Mouse (Mus musculus) limb, embryonic 13.5 days (tissue): ENCODE measurements at regions not wholly inside any gene's neighbourhood (a gene's known extent, or its start where the extent isn't known, plus 50 kb on each side); places are given as distances from the start of the nearest gene placed in this dataset.
"Not testable (repeated sequence)": the region's sequence is repeated elsewhere in the genome, so short reads cannot be mapped to it uniquely, and the experiment has no call there.

Source experiments
- ATAC-seq: fragments of 200-750 bp; cut with Nextera tagmentation; 2 replicates; pipeline ENCODE4 v1.8.0; 2017; ENCODE audit warnings: low read depth, moderate number of reproducible peaks, moderate TSS enrichment; ENCODE audit not compliant: low FRiP score
- H3K27ac ChIP-seq: fragments of 300-500 bp; sonication (generic); 2 replicates; pipeline ENCODE4 v1.5.1; 2015; ENCODE audit warnings: inconsistent platforms, mild to moderate bottlenecking, moderate library complexity
- H3K27me3 ChIP-seq: fragments of 300-500 bp; sonication (generic); 2 replicates; pipeline ENCODE4 v1.6.1; 2015; ENCODE audit warnings: mild to moderate bottlenecking, inconsistent platforms
- H3K36me3 ChIP-seq: fragments of 300-500 bp; sonication (generic); 2 replicates; pipeline ENCODE4 v1.6.1; 2015; ENCODE audit warnings: inconsistent platforms, mild to moderate bottlenecking, moderate library complexity
- H3K4me1 ChIP-seq: fragments of 300-500 bp; sonication (generic); 2 replicates; pipeline ENCODE4 v1.6.1; 2015; ENCODE audit warnings: inconsistent platforms
- H3K4me2 ChIP-seq: fragments of 300-500 bp; sonication (generic); replicated peaks from 2 replicates; pipeline ENCODE4 v1.6.1; 2015; ENCODE audit warnings: inconsistent platforms, mild to moderate bottlenecking, moderate library complexity
- H3K4me3 ChIP-seq: fragments of 300-500 bp; sonication (generic); 2 replicates; pipeline ENCODE4 v1.5.1; 2015; ENCODE audit warnings: moderate library complexity, mild to moderate bottlenecking, inconsistent platforms
- H3K9ac ChIP-seq: fragments of 300-500 bp; sonication (generic); 2 replicates; pipeline ENCODE4 v1.6.1; 2015; ENCODE audit warnings: mild to moderate bottlenecking, inconsistent platforms
- H3K9me3 ChIP-seq: fragments of 300-500 bp; sonication (generic); 2 replicates; pipeline ENCODE4 v1.6.1; 2016; ENCODE audit warnings: inconsistent platforms
- WGBS: fragments of 180-500 bp; shearing (Covaris S2); methylation state at CpG from one replicate; pipeline ENCODE4 v1.1.7; 2015; 5-methylcytosine and 5-hydroxymethylcytosine counted together

DNA sequence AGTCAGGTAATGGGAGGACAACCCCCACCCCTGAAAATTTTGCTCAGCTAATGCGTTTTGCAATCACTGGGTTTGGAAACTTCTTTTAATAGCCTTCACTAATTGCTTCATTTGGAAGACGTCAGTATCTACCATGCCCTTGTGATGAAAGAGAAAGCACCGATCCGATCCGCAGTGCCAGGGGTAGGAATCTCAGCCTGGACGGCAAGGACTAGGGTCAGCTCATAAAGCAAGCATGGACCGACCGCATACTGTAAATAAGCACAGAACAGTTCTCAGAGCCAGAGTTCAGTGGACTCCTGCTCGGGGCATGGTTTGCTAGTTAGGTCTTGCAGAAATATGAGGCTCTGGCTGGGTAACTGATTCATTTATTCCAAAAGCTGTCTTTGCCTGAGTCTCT, 213.0 kb upstream of the Sesn3 start:
- no peaks in the 10 kb centered on the region for H3K27me3 ChIP-seq
- H3K36me3 ChIP-seq, result 0 out of 2 replicates have a peak, but pooled peaks cover 2% of the 10 kb centered on the region
- peaks cover 35% of the 10 kb centered on the region for H3K4me1 ChIP-seq
- peaks cover 15% of the 10 kb centered on the region for H3K9me3 ChIP-seq
- no peak for ATAC-seq
- H3K9ac ChIP-seq, result no peak overlapping the region
- H3K4me3 ChIP-seq, result no peak overlapping the region
- H3K27ac ChIP-seq, result no peak overlapping the region
- no peak overlapping the region for H3K4me2 ChIP-seq
- 62% methylated on average over 9 of the region's 9 CpGs for WGBS

DNA sequence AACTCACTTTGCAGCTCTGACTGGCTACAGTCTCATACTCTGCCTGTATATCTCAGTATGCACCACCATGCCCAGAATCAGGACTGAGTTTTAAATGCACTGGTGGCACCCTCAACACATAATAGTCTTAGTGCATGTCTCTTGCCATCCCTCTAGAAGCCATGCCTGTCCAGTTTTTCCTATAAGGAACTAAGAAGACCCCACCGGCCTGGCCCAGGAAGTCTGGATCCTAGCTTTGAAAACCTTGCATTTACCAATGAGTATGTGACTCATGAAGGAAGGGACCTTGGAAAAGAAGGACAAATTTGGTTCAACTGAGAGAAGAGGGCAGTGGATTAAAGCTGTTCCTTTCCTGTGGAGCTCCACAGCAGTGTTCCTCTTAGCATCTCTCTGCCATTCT, 212.2 kb upstream of the Sesn3 start:
- no peaks in the 10 kb centered on the region for H3K27me3 ChIP-seq
- H3K36me3 ChIP-seq, result 0 out of 2 replicates have a peak, but pooled peaks cover 2% of the 10 kb centered on the region
- H3K4me1 ChIP-seq, result peaks cover 27% of the 10 kb centered on the region
- H3K4me3 ChIP-seq, result no peak overlapping the region
- no peak overlapping the region for H3K4me2 ChIP-seq
- ATAC-seq, result no peak
- H3K9ac ChIP-seq, result no peak overlapping the region
- H3K9me3 ChIP-seq, result peaks cover 15% of the 10 kb centered on the region
- no peak overlapping the region for H3K27ac ChIP-seq
- 89% methylated on average over 1 of the region's 1 CpGs for WGBS

DNA sequence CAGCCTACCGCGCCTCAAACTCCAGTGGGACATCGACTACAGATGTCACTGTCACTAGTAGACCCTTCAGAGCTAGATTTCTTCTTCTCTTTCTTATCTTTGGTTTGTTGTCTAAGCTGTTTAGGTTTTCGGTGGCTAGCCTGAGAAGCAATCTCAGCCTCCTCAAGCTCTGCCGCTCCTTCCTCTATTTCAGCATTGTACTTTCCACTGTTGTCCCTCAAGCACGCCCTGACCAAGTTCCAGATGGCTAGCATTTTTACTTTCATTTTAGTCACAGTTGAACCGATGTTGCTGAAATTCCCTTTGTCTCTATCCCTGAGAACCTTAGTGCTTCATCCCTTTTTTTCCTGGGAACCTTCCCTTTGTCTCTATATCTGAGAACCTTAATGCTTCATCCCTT, 208.1 kb upstream of the Sesn3 start:
- not testable (repeated sequence) for H3K9ac ChIP-seq, H3K4me1 ChIP-seq, H3K27ac ChIP-seq, H3K27me3 ChIP-seq, H3K4me3 ChIP-seq, H3K4me2 ChIP-seq, ATAC-seq, H3K36me3 ChIP-seq
- WGBS, result 89% methylated on average over 7 of the region's 7 CpGs
- H3K9me3 ChIP-seq, result peaks cover 15% of the 10 kb centered on the region

- Histone ChIP-seq H3K9me3 (peaks cover 15% of the 10 kb centered on the region), H3K36me3 (0 out of 2 replicates have a peak, but pooled peaks cover 2% of the 10 kb centered on the region), H3K4me3 (no peak overlapping the region), H3K27ac (no peak overlapping the region), H3K9ac (no peak overlapping the region), H3K4me2 (no peak overlapping the region), H3K27me3 (no peaks in the 10 kb centered on the region), H3K4me1 (no peaks in the 10 kb centered on the region)
- 93% methylated on average over 6 of the region's 6 CpGs for WGBS
- no peak for ATAC-seq
These were observed 205.8 kb upstream of the Sesn3 start for GRCm38 (mm10) chr9:14069076-14069475.

DNA sequence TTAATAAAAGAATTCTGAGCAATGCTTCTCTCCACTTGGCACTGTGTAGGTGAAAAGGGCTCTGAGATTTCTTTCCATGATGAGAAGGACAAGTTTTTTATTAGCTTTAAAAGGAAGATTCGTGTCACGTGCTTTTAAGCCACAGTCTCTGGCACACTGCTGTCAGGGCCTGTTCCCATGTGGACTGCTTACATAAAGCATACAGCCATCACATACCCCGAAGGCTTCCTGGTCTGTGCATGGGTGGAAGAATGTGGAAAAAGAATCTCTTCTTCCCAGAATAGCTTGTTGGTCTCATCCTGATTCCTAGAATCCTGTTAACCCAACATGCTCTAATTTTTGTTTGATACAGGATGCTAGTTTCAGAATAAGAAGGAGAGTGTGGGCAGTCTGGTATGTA, 205.1 kb upstream of the Sesn3 start:
- no peak for ATAC-seq
- H3K9ac ChIP-seq, result no peak overlapping the region
- no peaks in the 10 kb centered on the region for H3K27me3 ChIP-seq
- 65% methylated on average over 3 of the region's 3 CpGs for WGBS
- no peak overlapping the region for H3K4me2 ChIP-seq
- peaks cover 15% of the 10 kb centered on the region for H3K9me3 ChIP-seq
- no peak overlapping the region for H3K4me3 ChIP-seq
- H3K27ac ChIP-seq, result no peak overlapping the region
- H3K4me1 ChIP-seq, result no peaks in the 10 kb centered on the region
- H3K36me3 ChIP-seq, result 0 out of 2 replicates have a peak, but pooled peaks cover 2% of the 10 kb centered on the region

- no peaks in the 10 kb centered on the region for H3K4me1 ChIP-seq
- H3K27me3 ChIP-seq, result no peaks in the 10 kb centered on the region
- 85% methylated on average over 6 of the region's 6 CpGs for WGBS
- H3K4me3 ChIP-seq, result no peak overlapping the region
- H3K36me3 ChIP-seq, result no peaks in the 10 kb centered on the region
- no peak overlapping the region for H3K27ac ChIP-seq
- ATAC-seq, result no peak
- H3K9me3 ChIP-seq, result no peaks in the 10 kb centered on the region
- H3K9ac ChIP-seq, result no peak overlapping the region
- no peak overlapping the region for H3K4me2 ChIP-seq
These were observed 203.1 kb upstream of the Sesn3 start for GRCm38 (mm10) chr9:14071728-14072127.

GRCm38 (mm10) chr9:14072950-14073349, 201.9 kb upstream of the Sesn3 start:
- Histone ChIP-seq H3K27me3 (no peaks in the 10 kb centered on the region), H3K27ac (no peak overlapping the region), H3K9ac (no peak overlapping the region), H3K36me3 (no peaks in the 10 kb centered on the region), H3K4me3 (no peak overlapping the region), H3K9me3 (no peaks in the 10 kb centered on the region), H3K4me1 (no peaks in the 10 kb centered on the region), H3K4me2 (no peak overlapping the region)
- no peak for ATAC-seq
- 84% methylated on average over 1 of the region's 1 CpGs for WGBS

DNA sequence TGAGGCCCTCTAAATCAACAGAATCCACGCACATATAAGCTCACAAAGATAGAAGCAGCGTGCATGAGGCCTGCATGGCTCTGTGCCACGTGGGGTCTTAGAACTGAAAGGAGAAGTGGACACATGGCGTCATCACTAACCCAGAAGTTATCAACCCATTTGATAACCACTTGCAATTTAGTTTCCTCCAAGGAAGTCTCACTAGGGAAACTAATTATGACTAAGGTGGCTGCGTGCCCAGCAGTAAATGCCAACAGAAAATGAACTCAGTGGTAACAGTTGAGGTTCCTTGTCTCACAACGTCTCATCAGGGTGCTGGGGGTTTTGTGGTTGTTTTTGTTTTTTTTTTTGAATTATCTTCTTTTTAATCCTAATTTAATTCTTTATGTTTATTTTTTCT, 200.6 kb upstream of the Sesn3 start:
- Histone ChIP-seq H3K9ac (no peak overlapping the region), H3K4me3 (no peak overlapping the region), H3K4me1 (no peaks in the 10 kb centered on the region), H3K36me3 (no peaks in the 10 kb centered on the region), H3K27ac (no peak overlapping the region), H3K4me2 (no peak overlapping the region), H3K9me3 (no peaks in the 10 kb centered on the region), H3K27me3 (no peaks in the 10 kb centered on the region)
- no peak for ATAC-seq
- 88% methylated on average over 6 of the region's 6 CpGs for WGBS

DNA sequence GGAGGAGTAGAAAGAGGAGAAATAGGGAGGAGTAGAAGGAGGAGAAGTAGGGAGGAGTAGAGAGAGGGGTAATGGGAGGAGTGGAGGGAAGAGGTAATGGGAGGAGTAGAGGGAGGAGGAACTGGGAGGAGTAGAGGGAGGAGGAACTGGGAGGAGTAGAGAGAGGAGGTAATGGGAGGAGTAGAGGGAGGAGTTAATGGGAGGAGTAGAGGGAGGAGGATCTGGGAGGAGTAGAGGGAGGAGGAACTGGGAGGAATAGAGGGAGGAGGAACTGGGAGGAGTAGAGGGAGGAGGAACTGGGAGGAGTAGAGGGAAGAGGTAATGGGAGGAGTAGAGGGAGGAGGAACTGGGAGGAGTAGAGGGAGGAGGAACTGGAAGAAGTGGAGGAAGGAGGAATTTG, 200.0 kb upstream of the Sesn3 start:
- H3K4me1 ChIP-seq, H3K9ac ChIP-seq, H3K4me3 ChIP-seq, H3K4me2 ChIP-seq, H3K36me3 ChIP-seq, H3K27me3 ChIP-seq, H3K27ac ChIP-seq, H3K9me3 ChIP-seq, ATAC-seq: not testable (repeated sequence)

DNA sequence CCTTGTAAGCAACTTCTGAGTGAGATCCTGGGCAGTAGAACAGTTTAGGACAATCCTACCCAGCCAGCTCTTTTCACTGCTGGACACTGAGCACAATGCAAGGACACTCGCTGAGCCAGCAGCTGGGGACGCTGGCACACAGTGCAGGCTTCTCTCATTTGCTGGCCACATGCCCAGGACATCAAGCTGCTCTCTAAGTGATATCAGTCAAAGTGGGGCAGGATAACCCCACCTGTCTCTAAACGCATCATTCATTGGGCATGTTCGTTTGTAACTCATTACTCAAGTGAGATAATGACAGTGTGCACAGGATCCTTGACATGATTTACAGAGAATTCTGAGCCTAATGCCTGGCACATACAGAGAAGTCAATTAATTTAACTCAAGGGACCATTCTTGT, 199.4 kb upstream of the Sesn3 start:
- WGBS, result 74% methylated on average over 4 of the region's 4 CpGs
- ATAC-seq, result no peak
- Histone ChIP-seq H3K27ac (no peak overlapping the region), H3K9ac (no peak overlapping the region), H3K27me3 (no peaks in the 10 kb centered on the region), H3K9me3 (no peaks in the 10 kb centered on the region), H3K4me1 (no peaks in the 10 kb centered on the region), H3K4me3 (no peak overlapping the region), H3K4me2 (no peak overlapping the region), H3K36me3 (no peaks in the 10 kb centered on the region)

DNA sequence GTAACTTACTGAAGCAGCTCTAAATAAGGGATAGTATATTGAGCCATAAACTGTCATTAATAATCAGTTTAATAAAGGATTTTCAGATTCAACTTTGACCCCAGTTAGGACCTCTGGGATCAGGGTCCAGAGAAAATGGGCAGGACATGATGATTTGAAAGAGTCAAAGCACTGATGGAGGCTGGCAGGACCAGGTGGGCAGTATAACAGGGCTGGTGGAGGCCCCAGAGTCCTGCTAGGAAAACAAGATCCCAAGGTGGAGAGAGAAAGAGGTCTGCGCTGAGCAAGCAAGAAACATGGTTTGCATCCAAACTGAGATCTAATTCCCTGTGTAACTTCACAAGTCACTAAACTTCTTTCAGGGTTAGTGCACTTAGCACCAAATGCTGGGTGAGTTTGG, 199.0 kb upstream of the Sesn3 start:
- Histone ChIP-seq H3K4me2 (no peak overlapping the region), H3K4me1 (no peaks in the 10 kb centered on the region), H3K4me3 (no peak overlapping the region), H3K9me3 (no peaks in the 10 kb centered on the region), H3K27me3 (no peaks in the 10 kb centered on the region), H3K27ac (no peak overlapping the region), H3K9ac (no peak overlapping the region), H3K36me3 (no peaks in the 10 kb centered on the region)
- ATAC-seq, result no peak
- WGBS, result 79% methylated on average over 1 of the region's 1 CpGs

DNA sequence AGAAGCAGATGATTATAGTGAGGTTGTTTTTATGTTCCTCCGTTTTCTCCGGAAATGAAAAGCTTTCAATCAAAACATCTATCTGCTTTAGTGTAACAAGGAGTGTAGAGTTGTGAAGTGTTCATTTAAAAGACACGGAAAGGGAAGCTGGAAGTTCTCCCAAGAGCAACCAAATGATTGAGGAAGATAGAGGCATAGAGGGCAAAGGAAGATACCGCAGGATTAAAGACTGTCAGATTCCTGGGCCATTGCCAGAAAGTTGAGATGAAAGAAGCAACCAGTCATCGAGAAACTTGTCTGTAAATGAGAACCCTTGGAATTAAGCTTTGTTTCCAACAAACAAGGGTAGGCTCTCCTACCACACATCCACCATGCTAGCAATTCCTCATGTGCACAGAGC, 198.1 kb upstream of the Sesn3 start:
- Histone ChIP-seq H3K27ac (no peak overlapping the region), H3K4me2 (no peak overlapping the region), H3K36me3 (no peaks in the 10 kb centered on the region), H3K9ac (no peak overlapping the region), H3K27me3 (no peaks in the 10 kb centered on the region), H3K4me3 (no peak overlapping the region), H3K9me3 (no peaks in the 10 kb centered on the region), H3K4me1 (no peaks in the 10 kb centered on the region; the same call in 1 of the 2 replicates)
- 72% methylated on average over 5 of the region's 5 CpGs for WGBS
- no peak for ATAC-seq

GRCm38 (mm10) chr9:14081138-14081537, 193.7 kb upstream of the Sesn3 start:
- Histone ChIP-seq H3K4me3 (no peak overlapping the region), H3K27me3 (no peaks in the 10 kb centered on the region), H3K9me3 (no peaks in the 10 kb centered on the region), H3K36me3 (no peaks in the 10 kb centered on the region), H3K4me1 (no peaks in the 10 kb centered on the region; the same call in 1 of the 2 replicates), H3K27ac (no peak overlapping the region), H3K4me2 (no peak overlapping the region), H3K9ac (no peak overlapping the region)
- no peak for ATAC-seq
- WGBS, result 42% methylated on average over 4 of the region's 4 CpGs
